In genomic region chr6:55950345-55951110, GRCm38 (mm10) we compare ENCODE assay signal across 9 mouse cellular contexts.
DNase-seq lines count a peak whose midpoint lies in the region; ATAC-seq lines count a peak whose summit lies in the region.
"Had no signal": no experiment of that assay in that cellular context is flagged by ENCODE, and none has a peak within 500 bp of the region (broad histone marks: within the 10 kb centered on the region; RNA-seq: fewer than 3 reads in every experiment).

No protein-coding gene starts in this region.

- H3K9me3 ChIP-seq in midbrain, embryonic 16.5 days (replicated peaks; ENCODE audit: control insufficient read depth, low read length, poor library complexity, severe bottlenecking) = no peaks in the 10 kb centered on the region
- H3K9me3 ChIP-seq: embryonic facial prominence, embryonic 13.5 days had no signal

- no peak overlapping the region for H3K27ac ChIP-seq in midbrain, embryonic 16.5 days (ENCODE audit: low read length)
- H3K27ac ChIP-seq: embryonic facial prominence, embryonic 13.5 days had no signal

- intact Hi-C loops in left cerebral cortex, postnatal 4 days (cut with DNase I) = loop anchor here (2.0 to 5.0 kb wide), 3 partner anchors 268 to 432 kb away; partner anchors contain the start of gene Neurod6

- no peak overlapping the region for H3K4me3 ChIP-seq in midbrain, embryonic 16.5 days (ENCODE audit: low read depth, low read length)
- H3K4me3 ChIP-seq: embryonic facial prominence, embryonic 13.5 days had no signal

- H3K4me1 ChIP-seq in midbrain, embryonic 16.5 days (ENCODE audit: control insufficient read depth, insufficient read depth, low read length) = no peaks in the 10 kb centered on the region
- H3K4me1 ChIP-seq: embryonic facial prominence, embryonic 13.5 days had no signal

- WGBS in midbrain, embryonic 16.5 days = 76% methylated on average over 8 of the region's 8 CpGs

- DNase-seq in urinary bladder, postnatal 14 days (ENCODE audit: low spot score) = peak; percentile 64
- no peak for DNase-seq in urinary bladder, adult 2 months (ENCODE audit: low spot score)
- peak; percentile 86 to 89 for DNase-seq in cerebellum, postnatal 10 days
- DNase-seq in frontal cortex, postnatal 36 days (ENCODE audit: low spot score in 2 of 2) = peak; percentile 40 to 75
- peak; percentile 35 to 50 for DNase-seq in kidney, adult 8-10 months
- DNase-seq in left cerebral cortex, postnatal 4 days = peak; percentile 64
- DNase-seq in testis, postnatal 14 days (ENCODE audit: low spot score) = peak; percentile 25

- no peaks in the 10 kb centered on the region for H3K36me3 ChIP-seq in midbrain, embryonic 16.5 days (ENCODE audit: control insufficient read depth, insufficient read depth, low read length)
- H3K36me3 ChIP-seq: embryonic facial prominence, embryonic 13.5 days had no signal

- no peak overlapping the region for H3K9ac ChIP-seq in midbrain, embryonic 16.5 days (ENCODE audit: low read depth, low read length)
- H3K9ac ChIP-seq: embryonic facial prominence, embryonic 13.5 days had no signal

- no peaks in the 10 kb centered on the region for H3K27me3 ChIP-seq in midbrain, embryonic 16.5 days (ENCODE audit: control insufficient read depth, insufficient read depth, low read depth, low read length)
- H3K27me3 ChIP-seq: embryonic facial prominence, embryonic 13.5 days had no signal

- H3K4me2 ChIP-seq in midbrain, embryonic 16.5 days (ENCODE audit: low read length) = no peak overlapping the region
- H3K4me2 ChIP-seq: embryonic facial prominence, embryonic 13.5 days had no signal

- ATAC-seq in midbrain, embryonic 16.5 days = peak; percentile 94
